Mouse (Mus musculus): Measurements from ENCODE around the gene Cacnb2. TPM values are rescaled to one million over a fixed set of nuclear protein-coding genes. Genes with fewer than 3 reads are reported as not detected.

Gene Cacnb2
- total RNA-seq, 2 experiments from 2014 or later, result 39.4 to 41.3 TPM

GRCm38 (mm10) chr2:14907124-14907925, 304.4 kb downstream of the Cacnb2 start:
- intact Hi-C loops (cut with DNase I), result no loop called here
- no peak for DNase-seq (ENCODE audit: low spot score in 2 of 2)

- no peak for DNase-seq (ENCODE audit: low spot score in 2 of 2)
- intact Hi-C loops (cut with DNase I), result no loop called here
Observed at GRCm38 (mm10) chr2:14917585-14918247, 314.8 kb downstream of the Cacnb2 start.

- no peak for DNase-seq (ENCODE audit: low spot score in 2 of 2)
- intact Hi-C loops (cut with DNase I), result no loop called here
Observed at GRCm38 (mm10) chr2:14929866-14930265, 327.0 kb downstream of the Cacnb2 start.

GRCm38 (mm10) chr2:14931968-14932367, 329.1 kb downstream of the Cacnb2 start:
- intact Hi-C loops (cut with DNase I), result no loop called here
- DNase-seq (ENCODE audit: low spot score in 2 of 2), result no peak

GRCm38 (mm10) chr2:14936492-14936891, 333.6 kb downstream of the Cacnb2 start:
- intact Hi-C loops (cut with DNase I), result no loop called here
- DNase-seq (ENCODE audit: low spot score in 2 of 2), result peak; percentile 33 to 41

- intact Hi-C loops (cut with DNase I), result no loop called here
- DNase-seq (ENCODE audit: low spot score in 2 of 2), result no peak
Observed at GRCm38 (mm10) chr2:14942261-14942660, 339.4 kb downstream of the Cacnb2 start.

- no peak for DNase-seq (ENCODE audit: low spot score in 2 of 2)
- intact Hi-C loops (cut with DNase I), result no loop called here
Observed at GRCm38 (mm10) chr2:14943691-14944357, 340.9 kb downstream of the Cacnb2 start.

- no peak for DNase-seq (ENCODE audit: low spot score in 2 of 2)
- intact Hi-C loops (cut with DNase I), result no loop called here
Observed at GRCm38 (mm10) chr2:14953090-14953489, 350.2 kb downstream of the Cacnb2 start.

GRCm38 (mm10) chr2:14960963-14961488, 358.1 kb downstream of the Cacnb2 start:
- DNase-seq (ENCODE audit: low spot score in 2 of 2), result no peak

GRCm38 (mm10) chr2:14961493-14961892, 358.6 kb downstream of the Cacnb2 start:
- intact Hi-C loops (cut with DNase I), result no loop called here
- no peak for DNase-seq (ENCODE audit: low spot score in 2 of 2)

More at GRCm38 (mm10) chr2:14960963-14961488, 358.1 kb downstream of the Cacnb2 start:
- intact Hi-C loops (cut with DNase I), result no loop called here

- intact Hi-C loops (cut with DNase I), result no loop called here
- DNase-seq (ENCODE audit: low spot score in 2 of 2), result no peak
Observed at GRCm38 (mm10) chr2:14984029-14984428, 381.1 kb downstream of the Cacnb2 start.

GRCm38 (mm10) chr2:14988451-14988850, 385.6 kb downstream of the Cacnb2 start:
- intact Hi-C loops (cut with DNase I), result no loop called here
- no peak for DNase-seq (ENCODE audit: low spot score in 2 of 2)

- DNase-seq (ENCODE audit: low spot score in 2 of 2), result no peak
- intact Hi-C loops (cut with DNase I), result no loop called here
Observed at GRCm38 (mm10) chr2:14989350-14989749, 386.5 kb downstream of the Cacnb2 start.

- intact Hi-C loops (cut with DNase I), result no loop called here
- DNase-seq (ENCODE audit: low spot score in 2 of 2), result no peak
Observed at GRCm38 (mm10) chr2:14992531-14992930, 389.6 kb downstream of the Cacnb2 start.

GRCm38 (mm10) chr2:14996036-14996435, 393.1 kb downstream of the Cacnb2 start:
- peak; percentile 28 to 41 for DNase-seq (ENCODE audit: low spot score in 2 of 2)
- intact Hi-C loops (cut with DNase I), result no loop called here

GRCm38 (mm10) chr2:14997836-14998235, 394.9 kb downstream of the Cacnb2 start:
- intact Hi-C loops (cut with DNase I), result no loop called here
- no peak for DNase-seq (ENCODE audit: low spot score in 2 of 2)

GRCm38 (mm10) chr2:15007531-15007930, 404.6 kb downstream of the Cacnb2 start:
- no peak for DNase-seq (ENCODE audit: low spot score in 2 of 2)
- intact Hi-C loops (cut with DNase I), result no loop called here

- intact Hi-C loops (cut with DNase I), result no loop called here
- DNase-seq (ENCODE audit: low spot score in 2 of 2), result no peak
Observed at GRCm38 (mm10) chr2:15008072-15008471, 405.2 kb downstream of the Cacnb2 start.

GRCm38 (mm10) chr2:15026817-15027216, 423.9 kb downstream of the Cacnb2 start:
- DNase-seq (ENCODE audit: low spot score in 2 of 2), result no peak
- intact Hi-C loops (cut with DNase I), result no loop called here

GRCm38 (mm10) chr2:15027816-15028215, 424.9 kb downstream of the Cacnb2 start:
- intact Hi-C loops (cut with DNase I), result no loop called here
- no peak for DNase-seq (ENCODE audit: low spot score in 2 of 2)
